Mouse (Mus musculus) midbrain, embryonic 10.5 days (tissue): ENCODE data around the gene Chpt1. TPM values are rescaled to one million over a fixed set of nuclear protein-coding genes. Genes with fewer than 3 reads are reported as not detected.
A peak's percentile ranks its signal among the peaks of the same experiment; 100 is the strongest.
"Not testable (repeated sequence)": the region's sequence is repeated elsewhere in the genome, so short reads cannot be mapped to it uniquely, and the experiment has no call there.

Experiments used
- DNase-seq: peaks from one replicate; pipeline ENCODE4 v3.0.0-alpha.2; 2017; ENCODE audit warnings: low spot score
- H3K27ac ChIP-seq: fragments of 300-500 bp; sonication (generic); replicated peaks from 2 replicates; pipeline ENCODE4 v1.5.1; 2016; ENCODE audit warnings: mild to moderate bottlenecking
- H3K27me3 ChIP-seq: fragments of 300-500 bp; sonication (generic); 2 replicates; pipeline ENCODE4 v1.6.1; 2016; ENCODE audit warnings: low read depth, mild to moderate bottlenecking; ENCODE audit not compliant: poor library complexity, severe bottlenecking
- H3K36me3 ChIP-seq: fragments of 300-500 bp; sonication (generic); 2 replicates; pipeline ENCODE4 v1.6.1; 2016; ENCODE audit warnings: mild to moderate bottlenecking, moderate library complexity
- H3K4me1 ChIP-seq: fragments of 300-500 bp; sonication (generic); 2 replicates; pipeline ENCODE4 v1.6.1; 2016
- H3K4me3 ChIP-seq: fragments of 300-500 bp; sonication (generic); 2 replicates; pipeline ENCODE4 v1.5.1; 2016; ENCODE audit warnings: mild to moderate bottlenecking, moderate library complexity
- H3K9me3 ChIP-seq: fragments of 300-500 bp; sonication (generic); replicated peaks from 2 replicates; pipeline ENCODE4 v1.6.1; 2016; ENCODE audit warnings: mild to moderate bottlenecking
- WGBS: fragments of 180-500 bp; shearing (Covaris S2); methylation state at CpG from one replicate; pipeline ENCODE4 v1.1.7; 2016; 5-methylcytosine and 5-hydroxymethylcytosine counted together
- polyA plus RNA-seq: library from polyadenylated mRNA; unstranded; fragments of >200 nt; fragmentation: Nextera tagmentation; extraction: Ambion mirVana; gene quantifications from 2 replicates; pipeline ENCODE4 v1.2.1, GENCODE M21; 2016

The Chpt1 gene
- polyA plus RNA-seq: 9.3 and 10.3 TPM in 2 replicates

DNA sequence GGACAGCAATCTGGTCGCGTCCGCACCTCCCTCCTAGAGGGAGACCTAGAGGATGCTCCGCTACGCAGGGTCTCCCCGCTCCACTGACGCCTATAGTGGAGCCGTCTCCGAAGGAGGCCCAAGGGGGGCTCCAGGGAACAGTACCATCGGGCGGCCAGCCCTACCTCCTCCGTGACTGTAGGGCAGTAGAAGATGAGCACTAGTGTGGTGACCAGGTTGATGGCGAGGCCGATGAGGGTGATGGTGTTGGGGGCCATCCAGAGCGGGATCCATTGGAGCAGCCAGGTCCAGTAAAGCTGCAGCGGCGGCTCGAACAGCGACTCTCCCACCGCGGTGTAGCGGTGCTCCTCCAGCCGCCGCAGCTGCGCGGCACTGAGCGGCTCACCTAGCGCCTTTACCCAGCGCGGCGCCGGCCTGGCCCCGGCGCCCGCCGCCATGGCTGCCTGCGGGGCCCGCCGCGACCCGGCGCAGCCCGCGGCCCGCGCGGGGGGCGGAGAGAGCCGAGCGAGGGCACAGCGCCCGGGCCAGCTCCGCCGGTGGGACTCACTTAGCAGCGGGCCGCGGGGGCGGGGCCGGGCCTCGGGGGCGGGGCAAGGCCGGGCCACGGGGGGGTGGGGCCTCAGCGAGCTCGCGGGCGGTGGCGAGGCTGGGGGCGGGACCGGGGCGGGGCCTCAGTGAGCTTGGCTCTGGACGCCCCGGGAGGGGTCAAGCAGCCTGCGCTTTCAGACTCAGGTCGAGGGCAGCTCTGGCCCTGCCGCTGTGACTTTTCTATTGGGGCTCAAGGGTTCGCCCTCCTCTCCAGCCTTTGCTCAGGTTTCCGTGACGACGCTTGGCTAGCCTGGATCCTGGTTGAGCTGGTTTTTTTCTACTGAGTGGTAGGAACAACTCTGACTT lies at the start of gene Chpt1:
Chpt1 (minus strand) TSS at position 653 of the 894 bp plus-strand sequence.
- H3K27ac ChIP-seq: peak within 1 kb of the TSS; percentile 88
- WGBS: under 1% methylated on average over 42 of the region's 80 CpGs
- peaks cover 25% of the 10 kb centered on the region for H3K4me1 ChIP-seq
- DNase-seq: peak; percentile 93
- 0 out of 2 replicates have a peak, but pooled peaks cover 3% of the 10 kb centered on the region for H3K36me3 ChIP-seq
- peak within 1 kb of the TSS; percentile 77 for H3K4me3 ChIP-seq
- H3K27me3 ChIP-seq: no peaks in the 10 kb centered on the region
- H3K9me3 ChIP-seq: no peaks in the 10 kb centered on the region

DNA sequence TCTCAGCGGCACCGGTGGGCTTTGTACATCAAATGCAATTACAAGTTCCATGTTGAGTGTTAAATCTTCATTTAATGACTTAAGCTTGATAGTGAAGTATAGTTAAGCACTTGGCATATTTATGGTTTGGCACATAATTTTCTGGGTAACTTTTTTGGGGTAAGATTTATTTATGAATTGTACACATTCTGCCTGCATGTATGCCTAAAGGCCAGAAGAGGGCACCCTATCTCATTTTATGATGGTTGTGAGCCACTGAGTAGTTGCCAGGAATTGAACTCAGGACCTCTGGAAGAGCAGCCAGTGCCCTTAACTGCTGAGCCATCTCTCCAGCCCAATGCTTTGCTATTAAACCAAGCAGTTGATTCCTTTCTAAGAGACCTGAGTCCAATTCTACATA lies 48.9 kb upstream of the Chpt1 start:
- no peak overlapping the region for H3K4me3 ChIP-seq
- no peak for DNase-seq
- H3K27me3 ChIP-seq: no peaks in the 10 kb centered on the region
- peaks cover under 1% of the 10 kb centered on the region; the same call in 1 of the 2 replicates for H3K4me1 ChIP-seq
- no peaks in the 10 kb centered on the region for H3K9me3 ChIP-seq
- H3K27ac ChIP-seq: no peak overlapping the region
- 95% methylated on average over 2 of the region's 2 CpGs for WGBS
- no peaks in the 10 kb centered on the region for H3K36me3 ChIP-seq

DNA sequence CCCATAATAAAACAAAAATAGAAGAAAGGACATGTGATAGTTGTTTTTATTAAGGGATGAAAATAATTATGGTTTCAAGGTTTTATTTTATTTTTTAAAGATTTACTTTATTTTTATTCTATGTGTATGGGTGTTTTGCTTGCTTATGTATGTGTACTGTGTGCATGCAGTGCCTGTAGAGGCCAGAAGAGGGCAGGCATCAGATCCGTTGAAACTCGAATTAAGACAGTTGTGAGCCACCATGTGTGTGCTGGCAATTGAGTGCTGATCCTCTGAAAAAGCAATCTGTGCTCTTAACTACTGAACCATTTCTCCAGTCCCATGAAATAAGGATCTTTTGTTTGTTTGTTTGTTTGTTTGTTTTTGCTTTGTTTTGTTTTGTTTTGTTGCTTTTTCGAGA lies 46.4 kb upstream of the Chpt1 start:
- 85% methylated on average over 3 of the region's 3 CpGs for WGBS
- DNase-seq: no peak
- no peak overlapping the region for H3K27ac ChIP-seq
- H3K4me3 ChIP-seq: no peak overlapping the region
- H3K4me1 ChIP-seq: peaks cover 3% of the 10 kb centered on the region; the same call in 1 of the 2 replicates
- H3K27me3 ChIP-seq: no peaks in the 10 kb centered on the region
- H3K9me3 ChIP-seq: no peaks in the 10 kb centered on the region
- H3K36me3 ChIP-seq: no peaks in the 10 kb centered on the region

DNA sequence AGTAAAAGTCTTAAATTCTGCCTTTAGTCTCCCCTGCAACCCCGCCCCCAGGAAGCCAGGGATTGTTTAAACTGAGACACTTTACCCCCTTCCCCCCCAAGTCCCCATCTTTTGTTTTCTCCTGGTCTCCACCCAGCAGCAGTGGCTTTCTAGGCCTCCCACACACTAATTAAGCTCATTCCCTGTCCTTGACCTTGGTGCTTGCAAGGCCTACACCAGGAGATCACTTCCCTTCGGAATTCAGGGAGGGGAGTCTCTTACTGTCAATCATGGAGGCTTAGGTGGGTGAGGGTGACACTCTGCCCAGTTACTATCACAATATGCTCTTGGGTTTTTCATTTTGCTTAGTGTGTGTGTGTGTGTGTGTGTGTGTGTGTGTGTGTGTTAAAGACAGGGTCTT lies 43.8 kb upstream of the Chpt1 start:
- H3K27ac ChIP-seq: no peak overlapping the region
- DNase-seq: no peak
- H3K36me3 ChIP-seq: no peaks in the 10 kb centered on the region
- H3K9me3 ChIP-seq: peaks cover 12% of the 10 kb centered on the region; the same call in 1 of the 2 replicates
- WGBS: 62% methylated on average over 2 of the region's 2 CpGs
- H3K4me3 ChIP-seq: no peak overlapping the region
- H3K27me3 ChIP-seq: no peaks in the 10 kb centered on the region
- peaks cover 3% of the 10 kb centered on the region; the same call in 1 of the 2 replicates for H3K4me1 ChIP-seq

DNA sequence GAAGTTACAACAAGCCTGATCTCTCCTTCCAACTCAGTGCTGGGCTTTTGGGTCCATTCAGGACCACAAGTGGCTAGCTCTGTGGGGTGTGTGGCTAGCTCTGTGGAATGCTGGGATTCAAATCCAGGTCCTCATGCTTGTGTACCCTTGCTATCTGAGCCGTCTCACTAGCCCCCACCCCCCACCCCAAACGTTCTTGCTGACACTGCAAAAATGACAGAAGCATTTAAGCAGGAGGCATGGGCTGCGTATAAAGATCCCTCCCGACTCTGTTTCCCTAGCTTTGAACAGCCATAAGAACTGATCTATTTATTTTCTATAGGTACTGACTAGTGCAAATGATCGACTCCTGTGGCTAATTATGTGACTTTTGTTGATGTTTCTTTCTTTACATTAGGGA lies 26.8 kb upstream of the Chpt1 start:
- Histone ChIP-seq H3K27me3 (no peaks in the 10 kb centered on the region), H3K4me1 (no peaks in the 10 kb centered on the region), H3K9me3 (no peaks in the 10 kb centered on the region; the same call in 1 of the 2 replicates), H3K36me3 (no peaks in the 10 kb centered on the region), H3K4me3 (no peak overlapping the region), H3K27ac (no peak overlapping the region)
- WGBS: 77% methylated on average over 5 of the region's 5 CpGs
- no peak for DNase-seq

DNA sequence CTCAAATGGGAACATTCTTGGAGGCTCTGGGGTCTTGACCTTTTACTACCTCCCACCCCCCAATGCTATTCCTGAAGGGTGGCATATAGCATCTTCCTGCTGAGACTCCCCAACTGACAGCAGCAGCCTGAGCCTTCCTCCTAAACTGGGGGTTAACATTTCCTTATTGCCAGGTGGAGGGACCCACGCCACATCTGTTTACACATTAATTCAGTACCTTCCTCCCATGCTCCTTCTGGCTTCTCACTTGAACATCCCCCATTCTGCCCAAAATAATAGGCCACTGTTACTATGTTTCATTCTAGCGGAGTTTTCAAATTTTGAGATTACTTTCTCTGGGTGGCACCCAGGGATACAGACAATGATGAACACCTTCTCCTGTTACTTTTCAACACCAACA lies 20.1 kb upstream of the Chpt1 start:
- Histone ChIP-seq H3K27me3 (no peaks in the 10 kb centered on the region), H3K4me1 (no peaks in the 10 kb centered on the region), H3K27ac (no peak overlapping the region), H3K4me3 (no peak overlapping the region), H3K9me3 (no peaks in the 10 kb centered on the region), H3K36me3 (no peaks in the 10 kb centered on the region)
- no peak for DNase-seq
- 75% methylated on average over 2 of the region's 2 CpGs for WGBS

DNA sequence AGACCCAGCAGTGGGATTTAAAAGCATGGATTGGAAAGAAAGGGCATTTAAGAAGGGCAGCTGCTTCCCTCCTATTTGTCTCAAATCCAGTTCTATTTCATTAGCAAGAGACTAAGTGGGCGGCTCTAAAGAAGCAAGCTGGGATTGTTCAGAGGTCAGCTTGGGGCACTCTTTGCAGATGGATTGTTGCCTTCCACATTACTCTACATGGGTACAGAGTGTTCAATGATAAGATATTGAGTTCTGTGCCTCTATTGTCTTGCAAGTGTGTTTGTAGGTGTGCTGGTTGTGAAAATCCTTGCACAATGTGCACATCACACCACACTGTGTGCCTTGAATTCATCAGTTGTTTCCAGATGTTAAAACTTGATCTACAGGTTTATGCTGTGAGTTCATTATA lies 19.3 kb upstream of the Chpt1 start:
- Histone ChIP-seq H3K27me3 (no peaks in the 10 kb centered on the region), H3K4me3 (no peak overlapping the region), H3K4me1 (no peaks in the 10 kb centered on the region), H3K27ac (no peak overlapping the region), H3K36me3 (no peaks in the 10 kb centered on the region), H3K9me3 (no peaks in the 10 kb centered on the region)
- 81% methylated on average over 1 of the region's 1 CpGs for WGBS
- no peak for DNase-seq

DNA sequence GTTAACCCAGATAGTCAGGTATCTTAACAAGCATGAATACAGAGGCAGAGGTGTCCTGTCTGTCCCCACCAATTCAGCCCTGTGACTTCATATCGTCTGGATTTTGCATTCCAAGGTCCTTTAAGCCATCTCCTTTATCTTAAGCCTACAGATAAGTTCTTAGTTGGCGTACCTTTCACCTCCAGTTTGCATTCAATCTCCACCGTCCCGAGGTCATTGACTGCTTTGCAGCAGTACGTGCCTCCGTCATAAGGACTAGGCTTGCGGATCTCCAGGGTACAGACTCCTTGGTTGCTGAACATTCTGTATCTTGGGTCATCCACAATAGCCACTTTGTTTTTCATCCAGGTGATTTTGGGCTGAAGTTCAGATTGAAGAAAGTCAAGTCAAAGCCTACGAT lies 18.9 kb upstream of the Chpt1 start:
- no peaks in the 10 kb centered on the region for H3K9me3 ChIP-seq
- H3K27me3 ChIP-seq: no peaks in the 10 kb centered on the region
- no peaks in the 10 kb centered on the region for H3K4me1 ChIP-seq
- no peaks in the 10 kb centered on the region for H3K36me3 ChIP-seq
- WGBS: 89% methylated on average over 8 of the region's 8 CpGs
- H3K27ac ChIP-seq: no peak overlapping the region
- H3K4me3 ChIP-seq: no peak overlapping the region
- DNase-seq: no peak

DNA sequence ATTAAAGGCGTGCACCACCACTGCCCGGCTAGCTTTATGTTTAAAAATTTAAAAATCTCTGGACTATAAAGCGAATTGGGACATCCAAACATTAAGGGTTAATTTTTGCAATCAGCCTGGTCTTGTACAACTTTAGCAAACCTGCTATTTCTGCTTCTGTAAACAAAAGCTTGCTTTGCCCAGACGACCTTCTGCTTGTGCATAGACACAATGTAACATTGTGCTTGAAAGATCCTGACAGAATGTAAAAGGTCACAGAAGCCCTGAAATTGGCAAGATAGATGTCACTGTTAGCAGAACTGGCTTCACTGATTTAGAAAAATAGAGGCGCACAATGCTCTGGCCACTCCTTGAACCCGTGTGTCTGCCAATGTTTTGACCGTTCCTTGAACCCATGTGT lies 11.2 kb upstream of the Chpt1 start:
- 93% methylated on average over 7 of the region's 7 CpGs for WGBS
- H3K27me3 ChIP-seq, H3K36me3 ChIP-seq, DNase-seq, H3K27ac ChIP-seq, H3K4me3 ChIP-seq, H3K4me1 ChIP-seq, H3K9me3 ChIP-seq: not testable (repeated sequence)

DNA sequence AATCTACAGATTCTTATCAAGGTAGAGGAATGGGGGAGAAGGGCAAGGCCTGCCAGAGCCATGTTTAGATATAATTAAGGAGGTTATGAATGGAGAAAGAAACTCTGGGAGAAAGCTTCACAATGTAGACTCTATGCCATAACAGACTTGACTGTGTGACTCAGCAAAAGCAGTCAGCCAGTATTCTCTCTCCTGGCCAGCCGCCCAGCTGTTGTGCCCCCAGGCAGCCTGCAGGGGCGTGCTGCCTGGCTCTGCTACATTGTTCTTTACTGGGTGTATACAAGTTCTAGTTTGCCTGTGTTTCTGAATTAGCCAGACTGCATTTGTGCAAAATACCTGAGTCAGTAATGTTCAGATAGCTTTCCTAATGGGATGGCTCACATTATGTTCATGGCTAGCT lies 10.6 kb upstream of the Chpt1 start:
- Histone ChIP-seq H3K9me3 (no peaks in the 10 kb centered on the region), H3K27me3 (no peaks in the 10 kb centered on the region), H3K4me1 (peaks cover 3% of the 10 kb centered on the region; the same call in 1 of the 2 replicates), H3K36me3 (no peaks in the 10 kb centered on the region), H3K4me3 (no peak overlapping the region), H3K27ac (no peak overlapping the region)
- DNase-seq: no peak
- 62% methylated on average over 2 of the region's 2 CpGs for WGBS

DNA sequence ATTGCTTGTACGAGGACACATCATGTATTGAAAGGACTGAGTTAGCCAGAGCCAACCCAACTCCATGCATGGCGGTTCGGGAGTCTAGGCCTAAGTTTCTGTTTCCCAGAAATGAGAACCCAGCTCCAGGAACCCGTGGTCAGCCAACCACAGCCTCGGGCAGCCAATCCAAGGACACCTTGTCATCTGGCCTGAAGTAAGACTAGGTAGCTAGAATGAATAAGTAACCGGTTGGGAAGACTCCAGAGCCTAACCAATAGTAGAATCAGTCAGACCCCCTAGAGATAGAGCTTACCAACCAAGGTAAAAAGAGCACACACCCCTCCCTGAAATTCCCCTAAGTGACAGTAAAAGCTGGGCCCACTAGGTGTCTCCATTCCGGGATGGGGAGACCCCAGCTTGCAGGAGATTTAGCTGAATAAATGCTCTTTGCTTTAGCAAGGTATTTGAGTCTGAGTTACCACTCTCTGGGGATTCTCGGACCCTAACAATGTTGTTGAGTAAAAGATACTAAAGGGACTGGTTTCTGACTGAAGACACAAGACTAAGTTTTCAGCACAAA lies 9.8 kb upstream of the Chpt1 start:
- DNase-seq: no peak
- H3K4me3 ChIP-seq: no peak overlapping the region
- no peaks in the 10 kb centered on the region for H3K36me3 ChIP-seq
- H3K27ac ChIP-seq: no peak overlapping the region
- no peaks in the 10 kb centered on the region for H3K9me3 ChIP-seq
- 73% methylated on average over 8 of the region's 8 CpGs for WGBS
- H3K4me1 ChIP-seq: peaks cover 3% of the 10 kb centered on the region; the same call in 1 of the 2 replicates
- no peaks in the 10 kb centered on the region for H3K27me3 ChIP-seq

DNA sequence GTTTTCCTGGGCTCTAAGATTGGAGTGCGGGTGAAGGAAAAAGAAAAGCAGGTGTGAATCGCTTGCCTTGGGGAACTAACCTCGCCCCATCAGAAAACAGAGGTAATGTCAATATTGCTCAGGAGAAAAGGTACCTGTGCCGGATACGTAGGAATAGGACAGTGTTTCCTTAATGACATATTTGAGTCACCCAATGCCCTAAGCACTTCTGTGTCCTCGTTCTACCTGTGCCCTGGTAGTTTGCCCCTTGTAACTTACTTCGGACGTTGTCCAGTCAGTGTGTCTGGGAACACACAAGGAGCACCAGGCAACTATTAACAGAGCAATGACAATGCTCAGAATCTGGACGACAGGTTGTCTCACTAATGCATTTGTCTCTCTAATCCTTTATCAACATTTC lies 7.5 kb upstream of the Chpt1 start:
- Histone ChIP-seq H3K4me3 (no peak overlapping the region), H3K27me3 (no peaks in the 10 kb centered on the region), H3K4me1 (peaks cover 3% of the 10 kb centered on the region; the same call in 1 of the 2 replicates), H3K27ac (no peak overlapping the region), H3K36me3 (no peaks in the 10 kb centered on the region), H3K9me3 (no peaks in the 10 kb centered on the region)
- WGBS: 91% methylated on average over 9 of the region's 9 CpGs
- DNase-seq: no peak
